Mouse (Mus musculus) mesoderm, embryonic 11.5 days (tissue): ENCODE measurements around the gene Fhod1.
A peak's percentile ranks its signal among the peaks of the same experiment; 100 is the strongest.

Source experiments
- DNase-seq: peaks from one replicate; pipeline ENCODE4 v3.0.0-alpha.2; 2012; ENCODE audit warnings: low read depth, low spot score

Gene Fhod1

GRCm38 (mm10) chr8:105318662-105319190 lies 29.0 kb downstream of the Fhod1 start:
- DNase-seq = no peak

- no peak for DNase-seq
Measured at GRCm38 (mm10) chr8:105317941-105318340, 29.8 kb downstream of the Fhod1 start.

DNA sequence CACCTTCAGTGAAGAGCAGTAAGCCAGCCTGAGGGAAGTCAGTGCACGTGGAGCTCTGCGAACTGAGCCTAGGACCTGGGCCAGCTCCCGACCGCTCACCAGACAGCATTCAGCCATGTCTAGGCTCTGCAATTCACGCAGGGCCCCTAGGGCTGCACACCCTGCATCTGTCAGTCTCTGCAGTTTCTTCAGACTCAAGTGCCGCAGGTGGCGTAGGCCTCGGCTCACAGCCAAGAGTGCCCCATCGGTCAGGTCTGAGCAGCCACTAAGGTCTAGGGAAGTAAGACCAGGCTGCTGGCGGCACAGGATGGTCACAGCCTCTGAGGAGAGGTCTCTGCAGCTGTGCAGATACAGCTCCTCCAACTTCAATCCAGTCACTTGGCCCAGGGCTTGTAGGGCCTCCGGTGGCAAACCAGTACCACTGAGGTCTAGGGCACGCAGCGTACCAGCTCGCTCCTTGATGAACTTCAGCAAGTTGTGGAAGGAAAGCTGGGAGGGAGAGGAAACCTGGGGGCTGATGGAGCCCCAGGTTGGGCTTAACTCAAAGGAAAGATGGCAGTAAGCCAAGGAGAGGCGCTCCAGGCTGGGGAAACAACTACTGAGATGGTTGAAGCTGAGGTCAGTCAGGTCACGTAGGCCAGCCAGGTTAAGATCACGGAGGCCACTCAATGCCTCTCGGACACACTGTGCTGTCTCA lies 32.5 kb downstream of the Fhod1 start:
- no peak for DNase-seq

GRCm38 (mm10) chr8:105313622-105314402 lies 33.9 kb downstream of the Fhod1 start:
- no peak for DNase-seq

GRCm38 (mm10) chr8:105312891-105313481 lies 34.8 kb downstream of the Fhod1 start:
- DNase-seq = no peak

DNA sequence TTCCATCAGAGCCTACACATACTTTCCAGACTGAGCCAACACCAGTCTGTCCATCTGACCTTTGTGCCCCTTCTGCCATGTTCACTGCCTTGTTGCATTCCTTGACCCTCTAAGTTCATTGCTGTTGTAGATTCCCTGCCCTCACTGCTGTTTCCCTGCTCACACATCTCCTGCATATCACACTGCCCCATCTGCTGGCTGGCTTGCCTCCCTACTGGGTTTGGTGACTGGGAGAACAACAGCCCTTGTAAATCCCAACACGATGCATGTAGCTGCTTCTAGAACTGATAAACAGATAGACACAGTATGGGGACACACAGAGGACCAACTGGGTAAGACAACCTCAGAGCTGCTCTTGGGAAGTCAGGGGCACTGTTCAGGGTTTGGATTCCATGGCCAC lies 36.0 kb downstream of the Fhod1 start:
- no peak for DNase-seq

DNA sequence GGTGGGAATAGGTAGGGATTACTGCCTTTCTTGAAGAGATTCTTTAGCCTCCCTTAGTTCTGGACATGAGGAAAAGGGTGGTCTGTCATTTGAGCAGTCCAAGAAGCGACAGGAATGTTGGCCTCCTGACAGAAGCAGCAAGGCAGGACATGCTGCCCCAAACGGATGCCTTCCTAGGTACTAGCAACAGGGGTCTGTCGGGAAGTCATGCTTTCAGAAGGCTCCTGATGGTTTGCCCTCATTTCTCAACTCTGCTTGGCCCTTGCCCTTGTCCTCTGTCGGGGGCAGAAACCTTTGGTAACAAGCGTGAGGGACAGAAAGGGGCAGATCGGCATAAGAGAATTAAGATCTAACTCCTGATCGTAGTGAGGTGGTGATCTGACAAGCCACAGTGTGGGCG lies 37.6 kb downstream of the Fhod1 start:
- DNase-seq = no peak

- DNase-seq = no peak
Measured at GRCm38 (mm10) chr8:105309142-105309847, 38.5 kb downstream of the Fhod1 start.

DNA sequence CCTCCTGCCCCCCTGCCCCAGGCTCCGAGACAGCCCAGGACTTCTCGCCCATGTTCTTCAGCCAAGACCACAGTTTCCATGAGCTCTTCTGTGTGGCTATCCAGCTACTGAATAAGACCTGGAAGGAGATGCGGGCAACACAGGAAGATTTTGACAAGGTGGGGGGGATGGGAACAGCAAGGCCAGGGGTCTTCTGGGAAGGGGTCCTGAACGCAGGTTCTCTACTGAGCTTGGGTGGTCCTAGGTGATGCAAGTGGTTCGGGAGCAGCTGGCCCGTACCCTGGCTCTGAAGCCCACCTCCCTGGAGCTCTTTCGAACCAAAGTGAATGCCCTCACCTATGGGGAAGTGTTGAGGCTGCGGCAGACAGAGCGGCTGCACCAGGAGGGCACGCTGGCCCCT lies 39.3 kb downstream of the Fhod1 start:
- DNase-seq = no peak

DNA sequence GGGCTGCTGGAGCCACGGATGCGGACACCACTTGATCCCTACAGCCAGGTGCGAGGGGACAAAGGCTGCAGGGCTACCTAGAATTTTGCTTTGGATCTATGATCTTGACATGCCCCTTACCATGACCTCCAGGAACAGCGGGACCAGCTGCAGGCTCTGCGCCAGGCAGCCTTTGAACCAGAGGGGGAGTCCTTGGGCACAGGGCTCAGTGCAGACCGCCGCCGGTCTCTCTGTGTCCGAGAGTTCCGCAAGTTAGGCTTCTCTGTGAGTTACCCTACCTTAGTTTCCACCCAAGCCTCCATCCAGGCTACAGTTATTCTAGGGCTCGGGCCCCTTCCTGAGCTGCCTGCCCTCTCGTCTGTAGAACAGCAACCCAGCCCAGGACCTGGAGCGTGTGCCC lies 40.1 kb downstream of the Fhod1 start:
- DNase-seq = no peak

DNA sequence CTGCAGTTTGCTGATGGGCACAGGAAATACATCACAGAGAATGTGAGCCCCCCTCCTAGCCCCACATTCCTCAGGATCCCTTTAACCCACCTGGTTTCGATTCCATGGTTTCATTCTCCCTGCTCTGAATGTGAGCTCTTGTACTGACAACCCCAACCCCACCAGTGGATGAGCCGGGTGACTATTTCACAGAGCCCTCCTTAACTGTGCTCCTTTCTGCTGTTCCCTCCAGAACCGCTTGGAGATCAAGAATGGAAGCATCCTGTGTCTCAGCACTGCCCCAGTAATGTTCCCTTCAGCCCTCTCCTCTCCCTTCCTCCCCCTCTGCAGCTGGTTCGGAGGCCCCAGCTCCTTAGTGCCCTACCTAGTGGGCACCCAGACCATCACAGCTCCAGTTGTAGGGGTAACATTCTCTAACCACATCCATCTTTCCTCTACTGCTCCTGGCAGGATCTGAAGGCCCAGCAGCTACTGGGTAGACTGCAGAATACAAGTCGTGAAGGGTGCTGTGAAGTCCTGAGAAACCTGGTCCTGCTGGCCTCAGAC lies 41.5 kb downstream of the Fhod1 start:
- DNase-seq = no peak

DNA sequence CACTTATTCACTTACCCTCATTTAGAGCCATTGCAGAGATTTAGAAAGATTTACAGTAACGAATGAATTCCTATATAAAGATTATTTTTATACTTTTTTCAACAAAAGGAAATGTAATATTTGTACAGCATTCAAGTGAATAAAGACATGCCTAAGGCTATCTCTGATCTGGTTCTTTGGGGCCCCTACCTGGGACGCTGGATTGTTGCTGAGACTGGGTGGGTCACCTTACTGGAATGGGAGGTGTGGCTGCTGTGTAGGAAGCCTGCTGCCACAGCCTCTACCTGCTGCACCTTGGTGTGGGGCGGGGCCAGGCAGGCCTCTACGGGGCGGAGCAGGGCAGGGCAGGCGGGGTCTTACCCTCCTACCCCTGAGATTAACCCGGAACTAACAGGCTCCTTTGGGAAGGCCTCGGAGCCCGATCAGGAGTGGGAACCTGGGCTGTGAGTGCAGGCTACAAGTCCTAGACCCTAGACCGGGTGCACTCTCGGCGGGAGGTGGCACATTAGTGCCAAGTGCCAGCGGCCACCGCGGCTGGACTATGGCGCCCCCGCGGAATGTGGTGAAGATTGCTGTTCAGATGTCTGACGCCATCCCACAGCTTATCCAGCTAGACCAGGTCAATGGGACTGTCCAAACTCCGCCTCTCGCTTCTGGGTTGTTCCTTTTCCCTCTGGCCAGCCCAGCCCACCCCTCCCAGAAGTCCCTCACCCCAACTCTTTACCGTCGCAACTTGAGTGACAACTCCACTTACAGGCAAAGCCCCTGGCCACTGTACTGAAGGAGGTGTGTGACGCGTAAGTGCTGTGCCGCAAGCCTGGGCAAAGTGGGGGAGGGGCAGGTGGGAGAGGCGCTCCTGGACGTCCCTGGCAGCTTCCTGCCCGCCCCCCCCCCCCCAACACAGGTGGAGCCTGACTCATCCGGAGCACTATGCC lies 42.3 kb downstream of the Fhod1 start, which contains the start of gene Elmo3:
TSS of gene Elmo3 (plus strand) at position 391 of the 935 bp plus-strand sequence.
- DNase-seq = peak; percentile 60

- no peak for DNase-seq
Measured at GRCm38 (mm10) chr8:105304325-105305210, 43.2 kb downstream of the Fhod1 start.

GRCm38 (mm10) chr8:105303874-105304273 lies 43.9 kb downstream of the Fhod1 start:
- no peak for DNase-seq

- no peak for DNase-seq
Measured at GRCm38 (mm10) chr8:105303396-105303795, 44.4 kb downstream of the Fhod1 start.

DNA sequence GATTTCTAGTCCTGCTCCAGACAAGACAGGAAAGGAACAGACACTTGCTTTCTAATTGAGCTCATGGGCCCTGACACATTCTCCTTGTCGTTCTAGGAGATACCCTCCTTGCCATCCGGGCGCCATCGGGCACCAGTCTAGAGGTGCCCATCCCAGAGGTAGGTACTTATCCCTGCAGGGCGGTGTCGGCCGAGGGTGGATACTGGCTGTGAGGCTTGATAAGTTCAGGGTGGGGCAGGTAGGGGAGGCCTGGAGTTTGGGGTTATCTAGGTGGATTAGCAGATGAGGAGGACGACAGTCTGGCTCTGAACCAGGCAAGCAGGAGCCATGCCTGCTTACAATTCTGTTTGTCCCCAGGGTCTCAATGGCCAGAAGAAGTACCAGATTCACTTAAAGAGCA lies 47.8 kb downstream of the Fhod1 start:
- no peak for DNase-seq

GRCm38 (mm10) chr8:105298351-105299252 lies 49.2 kb downstream of the Fhod1 start:
- DNase-seq = no peak

- peak; percentile 92 for DNase-seq
Measured at GRCm38 (mm10) chr8:105297511-105298192, 50.1 kb downstream of the Fhod1 start, which contains the start of gene E2f4. E2f4 (plus strand) TSS chr8:105297663.
